Mouse (Mus musculus): Measurements from ENCODE around the gene Msl2. TPM values are rescaled to one million over a fixed set of nuclear protein-coding genes. Genes with fewer than 3 reads are reported as not detected.

The Msl2 gene
- total RNA-seq, 2 experiments from 2014 or later, result 54.7 to 58.2 TPM

- DNase-seq (ENCODE audit: low spot score in 2 of 2), result no peak
These were observed 40.4 kb downstream of the Msl2 start for GRCm38 (mm10) chr9:101114182-101114884.

GRCm38 (mm10) chr9:101143635-101144034 lies 69.7 kb downstream of the Msl2 start:
- DNase-seq (ENCODE audit: low spot score in 2 of 2), result no peak

GRCm38 (mm10) chr9:101152872-101153271 lies 79.0 kb downstream of the Msl2 start:
- DNase-seq (ENCODE audit: low spot score in 2 of 2), result no peak

Other genes starting within 250 kb of the Msl2 start
- 100 to 1,000 TPM; 102 to 115 TPM for gene Pccb, start 39.2 kb upstream of the Msl2 start, total RNA-seq (2021)
- gene Ppp2r3a, start 177.7 kb downstream of the Msl2 start, total RNA-seq (2021), result 10 to 100 TPM; 34.5 to 34.8 TPM

Measured in adrenal gland, postnatal 4 days (tissue).